Mouse (Mus musculus): Measurements from ENCODE around the gene Fam71e1. TPM values are rescaled to one million over a fixed set of nuclear protein-coding genes. Genes with fewer than 3 reads are reported as not detected.

Fam71e1 gene
- total and polyA plus RNA-seq, 3 experiments: 1.2 to 2.0 TPM; not detected in 1

DNA sequence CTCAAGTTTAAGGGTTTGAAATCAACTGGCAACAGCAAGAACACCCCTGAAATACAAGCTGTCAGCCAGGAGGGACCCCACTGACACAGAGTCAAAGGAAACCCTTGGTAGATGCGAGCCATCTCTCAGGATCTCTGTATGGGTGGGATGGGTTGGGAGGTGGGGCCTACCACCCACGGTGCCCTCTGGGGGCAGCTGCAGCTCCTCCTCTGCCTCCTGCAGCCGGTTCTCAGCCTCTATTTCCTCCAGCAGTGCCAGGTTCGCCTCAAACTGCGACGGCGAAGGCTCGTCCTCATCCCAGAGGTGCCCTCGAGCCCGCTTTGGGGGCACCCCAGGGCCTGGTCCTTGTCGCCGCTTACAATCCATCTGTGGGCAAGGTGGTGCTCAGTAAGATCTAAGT is 46.7 kb downstream of the Fam71e1 start:
- no peak for DNase-seq (ENCODE audit: low read depth, low spot score)
- TF ChIP-seq MXI1 (IDR thresholded peaks at IDR 0.05; ENCODE audit: low read depth, low read length) (no peak), E2F4 (IDR thresholded peaks at IDR 0.05; ENCODE audit: borderline replicate concordance, low read depth, low read length) (no peak), SMC3 (IDR thresholded peaks at IDR 0.05; ENCODE audit: low read depth, low read length) (no peak), POLR2AphosphoS5 (IDR thresholded peaks at IDR 0.05; ENCODE audit: borderline replicate concordance, low read depth, low read length) (no peak), ZNF384 (IDR thresholded peaks at IDR 0.05; ENCODE audit: low read depth, low read length) (no peak), USF2 (IDR thresholded peaks at IDR 0.05; ENCODE audit: borderline replicate concordance in 1 of 2, insufficient read depth in 1 of 2, low read depth in 1 of 2, low read length in 2 of 2) (no peak), CHD2 (IDR thresholded peaks at IDR 0.05; ENCODE audit: low read length) (no peak), ELF1 (IDR thresholded peaks at IDR 0.05; ENCODE audit: low read depth, low read length) (no peak), TBP (IDR thresholded peaks at IDR 0.05; ENCODE audit: low read depth, low read length) (no peak), MAZ (IDR thresholded peaks at IDR 0.05; ENCODE audit: low read depth, low read length) (no peak), ZC3H11A (IDR thresholded peaks at IDR 0.05; ENCODE audit: low read depth, low read length) (no peak)
- no peaks in the 10 kb centered on the region; a peak in 2 of 4 replicates for H3K36me3 ChIP-seq (ENCODE audit: control insufficient read depth in 1 of 2, insufficient read depth in 2 of 2, low read length in 2 of 2)
- no peak overlapping the region for H3K4me3 ChIP-seq (ENCODE audit: control insufficient read depth in 1 of 2, insufficient read depth in 1 of 2, low read depth in 2 of 2, low read length in 2 of 2)
- no peak overlapping the region for H3K27ac ChIP-seq (ENCODE audit: control insufficient read depth, low read depth, low read length)
- H3K9me3 ChIP-seq (replicated peaks; ENCODE audit: insufficient read depth, low read length): no peaks in the 10 kb centered on the region
- H3K9ac ChIP-seq (ENCODE audit: control insufficient read depth, low read depth, low read length, poor library complexity, severe bottlenecking): no peak overlapping the region
- H3K79me2 ChIP-seq (ENCODE audit: control insufficient read depth, insufficient read depth, low read length, poor library complexity): peaks cover 20% of the 10 kb centered on the region
- no peaks in the 10 kb centered on the region for H3K27me3 ChIP-seq (ENCODE audit: control insufficient read depth in 1 of 2, insufficient read depth in 2 of 2, low read length in 2 of 2)
- peaks cover 0 to 10% of the 10 kb centered on the region in 2 experiments; a peak in 3 of 4 replicates for H3K4me1 ChIP-seq (ENCODE audit: control insufficient read depth in 1 of 2, insufficient read depth in 2 of 2, low read length in 2 of 2)

DNA sequence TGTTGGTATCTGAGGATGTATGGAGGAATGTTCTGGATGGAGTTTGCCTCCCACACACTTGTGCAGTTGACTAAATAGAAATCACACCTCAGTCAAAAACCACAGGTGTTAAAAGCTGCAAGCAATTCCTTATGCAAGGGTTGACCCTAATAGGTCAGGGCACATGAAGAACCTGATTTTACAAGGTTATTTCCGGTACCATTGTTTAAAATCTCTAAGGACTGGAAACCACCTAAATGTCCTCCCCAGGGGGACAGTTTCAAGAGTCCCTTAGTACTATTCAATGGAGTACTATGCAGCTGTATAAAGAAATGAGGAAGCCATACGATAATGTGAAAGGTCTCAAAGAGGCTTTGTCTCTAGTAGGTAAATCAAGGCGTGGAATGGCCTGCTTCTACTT is 49.9 kb downstream of the Fam71e1 start:
- no peaks in the 10 kb centered on the region for H3K27me3 ChIP-seq (ENCODE audit: control insufficient read depth in 1 of 2, insufficient read depth in 2 of 2, low read length in 2 of 2)
- no peak for TF ChIP-seq RCOR1 (IDR thresholded peaks at IDR 0.05; ENCODE audit: low read depth, low read length)
- no peak for TF ChIP-seq POLR2AphosphoS2 (IDR thresholded peaks at IDR 0.05; ENCODE audit: low read length)
- no peak for TF ChIP-seq NELFE (IDR thresholded peaks at IDR 0.05; ENCODE audit: low read depth, low read length)
- H3K4me1 ChIP-seq (ENCODE audit: control insufficient read depth in 1 of 2, insufficient read depth in 2 of 2, low read length in 2 of 2): peaks cover 0 to 11% of the 10 kb centered on the region in 2 experiments; a peak in 3 of 4 replicates
- no peaks in the 10 kb centered on the region; a peak in 2 of 4 replicates for H3K36me3 ChIP-seq (ENCODE audit: control insufficient read depth in 1 of 2, insufficient read depth in 2 of 2, low read length in 2 of 2)
- no peaks in the 10 kb centered on the region for H3K9me3 ChIP-seq (replicated peaks; ENCODE audit: insufficient read depth, low read length)
- no peak for DNase-seq (ENCODE audit: low read depth, low spot score)
- H3K9ac ChIP-seq (ENCODE audit: control insufficient read depth, low read depth, low read length, poor library complexity, severe bottlenecking): no peak overlapping the region
- H3K79me2 ChIP-seq (ENCODE audit: control insufficient read depth, insufficient read depth, low read length, poor library complexity): peaks cover 25% of the 10 kb centered on the region
- no peak overlapping the region for H3K4me3 ChIP-seq (ENCODE audit: control insufficient read depth in 1 of 2, insufficient read depth in 1 of 2, low read depth in 2 of 2, low read length in 2 of 2)
- H3K27ac ChIP-seq (ENCODE audit: control insufficient read depth, low read depth, low read length): no peak overlapping the region

DNA sequence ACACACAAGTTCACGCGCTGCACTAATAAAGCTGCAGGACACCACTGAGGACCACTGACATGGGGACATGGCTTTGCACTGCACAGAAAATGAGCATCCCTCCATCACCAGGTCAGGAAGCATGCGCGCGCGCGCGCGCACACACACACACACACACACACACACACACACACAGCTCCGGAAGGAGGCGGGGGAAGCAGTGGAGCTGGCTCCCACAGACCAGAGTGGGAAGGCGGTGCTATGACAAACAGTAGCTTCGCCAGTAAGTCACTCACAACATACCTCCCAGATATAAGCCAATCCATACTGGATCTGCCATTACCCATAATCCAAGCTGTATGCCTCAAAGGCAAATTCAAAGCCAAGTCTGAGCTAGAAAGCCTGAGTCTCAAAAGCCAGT is 50.7 kb downstream of the Fam71e1 start:
- H3K4me3 ChIP-seq (ENCODE audit: control insufficient read depth in 1 of 2, insufficient read depth in 1 of 2, low read depth in 2 of 2, low read length in 2 of 2): no peak overlapping the region
- H3K4me1 ChIP-seq (ENCODE audit: control insufficient read depth in 1 of 2, insufficient read depth in 2 of 2, low read length in 2 of 2): peaks cover 0 to 11% of the 10 kb centered on the region in 2 experiments; a peak in 3 of 4 replicates
- peak overlapping the region; percentile 94 for H3K9ac ChIP-seq (ENCODE audit: control insufficient read depth, low read depth, low read length, poor library complexity, severe bottlenecking)
- TF ChIP-seq TAL1 (IDR thresholded peaks at IDR 0.05; ENCODE audit: low read length) (no peak), POLR2AphosphoS2 (IDR thresholded peaks at IDR 0.05; ENCODE audit: low read length) (no peak), MAZ (IDR thresholded peaks at IDR 0.05; ENCODE audit: low read depth, low read length) (no peak), RAD21 (IDR thresholded peaks at IDR 0.05; ENCODE audit: low read depth, low read length) (no peak), KAT2A (conservative IDR thresholded peaks at IDR 0.05; ENCODE audit: low read depth, low read length) (no peak), NELFE (IDR thresholded peaks at IDR 0.05; ENCODE audit: low read depth, low read length) (no peak), CTCF (IDR thresholded peaks at IDR 0.05 in 2 of 3, conservative IDR thresholded peaks at IDR 0.05 in 1 of 3; ENCODE audit: control insufficient read depth in 1 of 3, insufficient read depth in 1 of 3, low read depth in 2 of 3, low read length in 3 of 3, poor library complexity in 1 of 3, severe bottlenecking in 1 of 3) (no peak), ZMIZ1 (IDR thresholded peaks at IDR 0.05; ENCODE audit: low read depth, low read length) (no peak), ELF1 (IDR thresholded peaks at IDR 0.05; ENCODE audit: low read depth, low read length) (no peak), USF1 (IDR thresholded peaks at IDR 0.05; ENCODE audit: low read depth, low read length) (no peak)
- peaks cover 25% of the 10 kb centered on the region for H3K79me2 ChIP-seq (ENCODE audit: control insufficient read depth, insufficient read depth, low read length, poor library complexity)
- H3K27me3 ChIP-seq (ENCODE audit: control insufficient read depth in 1 of 2, insufficient read depth in 2 of 2, low read length in 2 of 2): no peaks in the 10 kb centered on the region
- no peaks in the 10 kb centered on the region; a peak in 2 of 4 replicates for H3K36me3 ChIP-seq (ENCODE audit: control insufficient read depth in 1 of 2, insufficient read depth in 2 of 2, low read length in 2 of 2)
- DNase-seq (ENCODE audit: low read depth, low spot score): no peak
- no peaks in the 10 kb centered on the region for H3K9me3 ChIP-seq (replicated peaks; ENCODE audit: insufficient read depth, low read length)
- H3K27ac ChIP-seq (ENCODE audit: control insufficient read depth, low read depth, low read length): no peak overlapping the region
